Mouse (Mus musculus) heart, embryonic 13.5 days (tissue): Measurements from ENCODE around the gene Smim20. TPM values are rescaled to one million over a fixed set of nuclear protein-coding genes. Genes with fewer than 3 reads are reported as not detected.

Experiments used
- ATAC-seq: fragments of 200-750 bp; cut with Nextera tagmentation; 2 replicates; pipeline ENCODE4 v1.8.0; 2017; ENCODE audit warnings: moderate TSS enrichment; ENCODE audit not compliant: insufficient number of reproducible peaks, low FRiP score, low TSS enrichment; ENCODE audit errors: extremely low read depth
- H3K27ac ChIP-seq: fragments of 300-500 bp; sonication (generic); replicated peaks from 2 replicates; pipeline ENCODE4 v1.5.1; 2015; ENCODE audit warnings: moderate library complexity, mild to moderate bottlenecking, inconsistent platforms
- H3K27me3 ChIP-seq: fragments of 300-500 bp; sonication (generic); replicated peaks from 2 replicates; pipeline ENCODE4 v1.6.1; 2015; ENCODE audit warnings: mild to moderate bottlenecking, inconsistent platforms
- H3K36me3 ChIP-seq: fragments of 300-500 bp; sonication (generic); 2 replicates; pipeline ENCODE4 v1.6.1; 2015; ENCODE audit warnings: mild to moderate bottlenecking, inconsistent platforms
- H3K4me1 ChIP-seq: fragments of 300-500 bp; sonication (generic); 2 replicates; pipeline ENCODE4 v1.6.1; 2015; ENCODE audit warnings: inconsistent platforms
- H3K4me2 ChIP-seq: fragments of 300-500 bp; sonication (generic); 2 replicates; pipeline ENCODE4 v1.6.1; 2015; ENCODE audit warnings: inconsistent platforms, mild to moderate bottlenecking, moderate library complexity
- H3K4me3 ChIP-seq: fragments of 300-500 bp; sonication (generic); 2 replicates; pipeline ENCODE4 v1.5.1; 2015; ENCODE audit warnings: moderate library complexity, mild to moderate bottlenecking, inconsistent platforms
- H3K9ac ChIP-seq: fragments of 300-500 bp; sonication (generic); 2 replicates; pipeline ENCODE4 v1.6.1; 2015; ENCODE audit warnings: inconsistent platforms, mild to moderate bottlenecking, moderate library complexity
- H3K9me3 ChIP-seq: fragments of 300-500 bp; sonication (generic); 2 replicates; pipeline ENCODE4 v1.6.1; 2016; ENCODE audit warnings: inconsistent platforms
- WGBS: fragments of 180-500 bp; shearing (Covaris S2); methylation state at CpG from one replicate; pipeline ENCODE4 v1.1.7; 2015; ENCODE audit warnings: mixed read lengths; 5-methylcytosine and 5-hydroxymethylcytosine counted together
- polyA plus RNA-seq: library from polyadenylated mRNA; unstranded; fragments of >200 nt; fragmentation: Nextera tagmentation; extraction: Ambion mirVana; gene quantifications from 2 replicates; pipeline ENCODE4 v1.2.1, GENCODE M21; 2015

Smim20 gene
- polyA plus RNA-seq, 1 experiment from 2014 or later: 149 TPM

- H3K4me1 ChIP-seq: peaks cover 11% of the 10 kb centered on the region
- H3K9ac ChIP-seq: no peak overlapping the region
- H3K9me3 ChIP-seq: no peaks in the 10 kb centered on the region
- ATAC-seq: no peak
- peaks cover 47% of the 10 kb centered on the region for H3K27me3 ChIP-seq
- 65% methylated on average over 5 of the region's 5 CpGs for WGBS
- H3K4me3 ChIP-seq: no peak overlapping the region
- no peak overlapping the region for H3K4me2 ChIP-seq
- no peaks in the 10 kb centered on the region for H3K36me3 ChIP-seq
- no peak overlapping the region for H3K27ac ChIP-seq
Measured at GRCm38 (mm10) chr5:53326491-53326890, 59.6 kb downstream of the Smim20 start.

Other genes with a start within 250 kb of the Smim20 start
- gene Slc34a2, start 229.0 kb upstream of the Smim20 start, polyA plus RNA-seq: not detected in 2 replicates
- 1.0 and 1.3 TPM in 2 replicates for gene Sel1l3, start 53.2 kb upstream of the Smim20 start, polyA plus RNA-seq
- gene Rbpj, start 199.1 kb downstream of the Smim20 start, polyA plus RNA-seq: 17.8 and 19.1 TPM in 2 replicates